Mouse (Mus musculus) limb, embryonic 13.5 days (tissue): ENCODE results near the gene 1700018B08Rik. TPM values are rescaled to one million over a fixed set of nuclear protein-coding genes. Genes with fewer than 3 reads are reported as not detected.

Source experiments
- ATAC-seq: fragments of 200-750 bp; cut with Nextera tagmentation; 2 replicates; pipeline ENCODE4 v1.8.0; 2017; ENCODE audit warnings: low read depth, moderate number of reproducible peaks, moderate TSS enrichment; ENCODE audit not compliant: low FRiP score
- H3K27ac ChIP-seq: fragments of 300-500 bp; sonication (generic); 2 replicates; pipeline ENCODE4 v1.5.1; 2015; ENCODE audit warnings: inconsistent platforms, mild to moderate bottlenecking, moderate library complexity
- H3K27me3 ChIP-seq: fragments of 300-500 bp; sonication (generic); 2 replicates; pipeline ENCODE4 v1.6.1; 2015; ENCODE audit warnings: mild to moderate bottlenecking, inconsistent platforms
- H3K36me3 ChIP-seq: fragments of 300-500 bp; sonication (generic); 2 replicates; pipeline ENCODE4 v1.6.1; 2015; ENCODE audit warnings: inconsistent platforms, mild to moderate bottlenecking, moderate library complexity
- H3K4me1 ChIP-seq: fragments of 300-500 bp; sonication (generic); 2 replicates; pipeline ENCODE4 v1.6.1; 2015; ENCODE audit warnings: inconsistent platforms
- H3K4me2 ChIP-seq: fragments of 300-500 bp; sonication (generic); replicated peaks from 2 replicates; pipeline ENCODE4 v1.6.1; 2015; ENCODE audit warnings: inconsistent platforms, mild to moderate bottlenecking, moderate library complexity
- H3K4me3 ChIP-seq: fragments of 300-500 bp; sonication (generic); 2 replicates; pipeline ENCODE4 v1.5.1; 2015; ENCODE audit warnings: moderate library complexity, mild to moderate bottlenecking, inconsistent platforms
- H3K9ac ChIP-seq: fragments of 300-500 bp; sonication (generic); 2 replicates; pipeline ENCODE4 v1.6.1; 2015; ENCODE audit warnings: mild to moderate bottlenecking, inconsistent platforms
- H3K9me3 ChIP-seq: fragments of 300-500 bp; sonication (generic); 2 replicates; pipeline ENCODE4 v1.6.1; 2016; ENCODE audit warnings: inconsistent platforms
- WGBS: fragments of 180-500 bp; shearing (Covaris S2); methylation state at CpG from one replicate; pipeline ENCODE4 v1.1.7; 2015; 5-methylcytosine and 5-hydroxymethylcytosine counted together
- polyA plus RNA-seq: library from polyadenylated mRNA; unstranded; fragments of >200 nt; fragmentation: Nextera tagmentation; extraction: Ambion mirVana; gene quantifications from 2 replicates; pipeline ENCODE4 v1.2.1, GENCODE M21; 2015

1700018B08Rik gene
- polyA plus RNA-seq = not detected in 2 replicates

DNA sequence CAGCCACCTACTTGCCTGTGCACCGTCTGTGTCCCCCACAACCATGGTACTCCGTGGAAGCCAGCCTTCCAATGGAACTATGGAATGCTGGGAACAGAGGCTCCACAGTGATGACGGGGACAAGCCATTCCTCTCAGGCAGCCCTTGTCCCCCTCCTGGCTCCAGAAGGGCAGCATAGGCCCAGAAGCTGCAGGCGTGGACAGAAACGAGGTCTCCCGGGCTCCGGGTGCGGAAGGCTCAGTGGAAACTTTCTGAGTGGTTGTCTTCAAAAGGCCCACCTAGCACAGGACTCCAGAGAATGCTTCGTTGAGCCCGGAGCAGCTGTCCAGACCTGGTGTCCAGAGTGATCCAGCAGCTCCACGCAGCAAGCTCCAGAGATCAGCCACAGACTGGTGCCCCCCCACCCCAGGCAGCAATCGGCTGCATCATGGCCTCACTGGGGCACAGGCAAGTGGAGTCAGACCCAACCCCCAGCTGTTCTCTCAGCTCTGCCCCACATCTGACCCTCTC lies at the start of gene 1700018B08Rik:
TSS of gene 1700018B08Rik (minus strand) at position 45 of the 510 bp plus-strand sequence.
- H3K9me3 ChIP-seq = peaks cover 7% of the 10 kb centered on the region; the same call in 1 of the 2 replicates
- 0 out of 2 replicates have a peak within 1 kb of the TSS, but pooled peaks have one; percentile 8 for H3K9ac ChIP-seq
- no peak for ATAC-seq
- peaks cover 13% of the 10 kb centered on the region for H3K27me3 ChIP-seq
- 81% methylated on average over 12 of the region's 12 CpGs for WGBS
- H3K4me2 ChIP-seq = no peak within 1 kb of the TSS
- no peak within 1 kb of the TSS for H3K4me3 ChIP-seq
- peaks cover 3% of the 10 kb centered on the region for H3K36me3 ChIP-seq
- no peaks in the 10 kb centered on the region for H3K4me1 ChIP-seq
- no peak within 1 kb of the TSS for H3K27ac ChIP-seq

GRCm38 (mm10) chr8:121593293-121593692 lies 49.2 kb upstream of the 1700018B08Rik start:
- Histone ChIP-seq H3K4me2 (no peak overlapping the region), H3K9me3 (peaks cover 5% of the 10 kb centered on the region; the same call in 1 of the 2 replicates), H3K4me3 (no peak overlapping the region), H3K4me1 (peaks cover 23% of the 10 kb centered on the region), H3K36me3 (peaks cover 45% of the 10 kb centered on the region), H3K9ac (no peak overlapping the region), H3K27ac (no peak overlapping the region), H3K27me3 (no peaks in the 10 kb centered on the region)
- WGBS = 87% methylated on average over 5 of the region's 5 CpGs
- no peak for ATAC-seq

- H3K9ac ChIP-seq = peak overlapping the region; percentile 93
- peak overlapping the region; percentile 94 for H3K4me3 ChIP-seq
- H3K27me3 ChIP-seq = no peaks in the 10 kb centered on the region
- peaks cover 5% of the 10 kb centered on the region; the same call in 1 of the 2 replicates for H3K9me3 ChIP-seq
- peak overlapping the region; percentile 93 for H3K4me2 ChIP-seq
- H3K4me1 ChIP-seq = peaks cover 23% of the 10 kb centered on the region
- peaks cover 31% of the 10 kb centered on the region for H3K36me3 ChIP-seq
- 15% methylated on average over 20 of the region's 20 CpGs for WGBS
- peak overlapping the region; percentile 39; the same call in 1 of the 2 replicates for H3K27ac ChIP-seq
- no peak for ATAC-seq
Observed at GRCm38 (mm10) chr8:121591178-121592066, 47.3 kb upstream of the 1700018B08Rik start.

DNA sequence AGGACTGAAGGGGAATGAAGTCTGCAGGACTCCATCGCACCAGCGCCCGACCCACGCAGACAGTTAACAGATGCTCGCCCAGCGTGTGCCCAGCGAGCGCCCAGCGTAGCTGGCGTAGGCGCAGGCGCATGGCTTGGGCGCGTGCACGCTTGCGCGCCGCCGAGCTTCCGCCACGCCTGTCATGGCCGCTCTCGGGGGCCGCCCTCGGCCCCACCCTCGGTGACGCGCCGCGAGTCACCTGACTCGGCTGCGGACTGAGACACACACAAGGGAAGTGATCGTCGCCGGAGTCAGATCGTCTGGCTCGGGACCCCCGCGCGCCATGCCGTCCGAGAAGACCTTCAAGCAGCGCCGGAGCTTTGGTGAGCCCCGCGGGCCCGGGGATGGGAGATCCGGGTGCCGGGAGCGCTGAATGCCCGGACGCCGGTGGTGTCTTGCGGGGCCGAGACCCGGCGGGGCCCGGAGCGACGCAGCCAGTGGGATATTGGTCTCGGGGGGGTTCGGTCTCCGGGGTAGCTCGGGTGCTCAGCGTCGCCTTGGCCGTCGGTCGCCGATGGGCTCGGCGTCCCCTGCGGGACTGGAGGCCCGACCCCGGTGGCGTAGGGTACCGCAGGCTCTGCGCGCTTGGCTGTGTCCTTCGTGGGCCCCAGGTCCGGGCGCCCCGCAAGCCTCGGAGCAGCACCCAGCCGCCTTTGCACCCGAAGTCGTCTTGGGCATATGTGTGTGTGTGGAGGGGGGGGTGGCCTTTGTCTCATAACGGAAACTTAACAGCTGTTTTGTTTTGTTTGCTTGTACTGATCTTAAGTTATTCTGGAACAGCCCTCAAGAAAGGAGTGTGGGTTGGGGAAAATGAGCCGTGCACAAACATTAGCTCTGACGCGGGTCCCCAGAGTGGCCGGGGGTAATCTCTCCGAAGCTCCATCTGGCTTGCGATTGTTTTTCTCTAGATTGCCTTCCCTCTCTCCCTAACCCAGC lies 46.4 kb upstream of the 1700018B08Rik start, which contains the start of gene Map1lc3b:
TSS of gene Map1lc3b (plus strand) at position 159 of the 975 bp plus-strand sequence.
- WGBS = under 1% methylated on average over 93 of the region's 94 CpGs
- H3K9me3 ChIP-seq = peaks cover 5% of the 10 kb centered on the region; the same call in 1 of the 2 replicates
- peak within 1 kb of the TSS; percentile 93 for H3K9ac ChIP-seq
- no peaks in the 10 kb centered on the region for H3K27me3 ChIP-seq
- peaks cover 23% of the 10 kb centered on the region for H3K4me1 ChIP-seq
- ATAC-seq = peak; percentile 88
- H3K4me3 ChIP-seq = peak within 1 kb of the TSS; percentile 94
- H3K27ac ChIP-seq = peak within 1 kb of the TSS; percentile 39; the same call in 1 of the 2 replicates
- H3K4me2 ChIP-seq = peak within 1 kb of the TSS; percentile 93
- peaks cover 22% of the 10 kb centered on the region for H3K36me3 ChIP-seq

DNA sequence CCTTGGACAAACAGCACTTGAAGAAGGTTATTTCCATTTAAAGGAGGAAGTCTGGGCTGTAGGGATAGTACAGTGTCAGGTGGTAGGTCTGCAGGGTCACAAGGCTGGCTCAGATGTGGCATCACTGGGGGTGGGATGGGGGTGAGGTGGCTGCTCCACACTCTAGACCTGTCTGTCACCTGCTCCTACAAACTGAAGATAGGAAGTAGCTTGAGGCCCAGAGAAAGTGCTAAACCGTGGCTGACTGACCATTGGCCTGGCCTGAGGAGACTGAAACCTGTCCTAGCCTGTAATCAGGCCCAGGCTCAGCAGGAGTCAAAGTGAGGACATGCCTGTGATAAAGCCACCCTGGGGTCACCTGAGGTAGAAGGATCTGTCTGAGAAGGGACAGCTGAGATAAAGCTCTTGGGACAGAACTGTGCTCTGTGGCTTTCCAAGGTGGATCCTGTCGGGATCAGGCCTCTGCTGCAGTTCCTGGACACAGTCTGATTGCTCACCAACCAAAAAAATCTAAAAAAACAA lies 45.1 kb upstream of the 1700018B08Rik start:
- Histone ChIP-seq H3K9ac (no peak overlapping the region), H3K4me2 (no peak overlapping the region)

DNA sequence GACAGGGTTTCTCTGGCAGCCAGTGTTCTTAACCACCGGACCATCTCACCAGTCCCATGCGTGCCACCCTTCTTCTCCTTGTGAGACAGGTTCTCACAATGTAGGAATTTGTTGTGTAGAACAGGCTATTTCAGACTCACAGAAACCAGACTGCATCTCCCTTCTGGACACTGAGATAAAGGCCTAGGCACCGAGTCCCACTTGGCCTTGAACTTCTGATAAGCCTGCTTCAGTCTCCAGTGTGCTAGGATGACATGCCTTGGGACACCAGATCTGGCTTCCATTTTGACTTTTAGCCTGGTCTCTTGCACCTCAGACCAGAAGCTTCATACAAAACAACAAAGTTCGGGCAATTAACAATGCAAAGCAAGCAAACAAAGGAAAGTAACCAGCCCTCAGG lies 44.6 kb upstream of the 1700018B08Rik start:
- H3K4me2 ChIP-seq = no peak overlapping the region
- peaks cover 6% of the 10 kb centered on the region for H3K36me3 ChIP-seq
- no peak for ATAC-seq
- no peaks in the 10 kb centered on the region for H3K9me3 ChIP-seq
- no peak overlapping the region for H3K4me3 ChIP-seq
- H3K27me3 ChIP-seq = no peaks in the 10 kb centered on the region
- peaks cover 27% of the 10 kb centered on the region for H3K4me1 ChIP-seq
- H3K9ac ChIP-seq = no peak overlapping the region
- H3K27ac ChIP-seq = no peak overlapping the region
- 86% methylated on average over 4 of the region's 4 CpGs for WGBS

More for the DNA sequence above, 45.1 kb upstream of the 1700018B08Rik start:
- H3K27ac ChIP-seq = no peak overlapping the region
- ATAC-seq = no peak
- no peaks in the 10 kb centered on the region for H3K9me3 ChIP-seq
- H3K27me3 ChIP-seq = no peaks in the 10 kb centered on the region
- H3K36me3 ChIP-seq = peaks cover 11% of the 10 kb centered on the region
- H3K4me3 ChIP-seq = 0 out of 2 replicates have a peak overlapping the region, but pooled peaks have one; percentile 94
- H3K4me1 ChIP-seq = peaks cover 27% of the 10 kb centered on the region
- WGBS = 45% methylated on average over 2 of the region's 2 CpGs

DNA sequence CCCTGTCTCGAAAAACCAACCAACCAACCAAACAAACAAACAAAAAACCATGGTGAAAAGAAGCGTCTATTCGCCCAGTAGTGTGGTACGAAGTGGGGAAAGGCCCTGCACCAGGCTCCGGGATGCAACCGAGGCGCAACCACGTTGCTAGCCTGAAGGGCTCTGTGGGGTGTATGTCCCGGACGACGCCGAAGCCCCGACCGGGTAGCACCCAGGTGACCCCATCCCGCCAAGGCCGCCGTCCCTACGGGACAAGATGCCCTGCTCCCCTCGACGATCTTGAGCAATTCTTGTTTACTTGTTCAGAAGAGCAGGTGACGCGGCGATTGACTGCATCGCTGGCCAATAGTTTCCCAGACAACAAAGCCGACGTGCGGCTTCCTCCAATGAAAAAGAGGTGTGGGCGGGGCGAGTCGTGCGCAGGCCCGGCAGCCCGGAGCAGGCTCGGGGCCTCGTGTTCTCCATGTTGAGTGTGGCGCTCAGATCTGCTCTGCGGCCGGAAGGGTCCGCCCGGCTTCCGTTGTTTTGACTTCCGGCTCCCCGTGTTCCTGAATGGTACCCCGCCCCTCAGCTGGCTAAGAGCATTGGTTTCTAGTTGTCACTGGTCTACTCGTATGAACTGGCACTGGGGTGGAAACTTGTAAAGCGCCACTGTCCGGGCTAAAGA lies 41.2 kb upstream of the 1700018B08Rik start:
- peak overlapping the region; percentile 67 for H3K9ac ChIP-seq
- ATAC-seq = peak; percentile 96
- no peaks in the 10 kb centered on the region for H3K36me3 ChIP-seq
- 0 out of 2 replicates have a peak, but pooled peaks cover under 1% of the 10 kb centered on the region for H3K27me3 ChIP-seq
- H3K9me3 ChIP-seq = no peaks in the 10 kb centered on the region
- H3K4me1 ChIP-seq = peaks cover 9% of the 10 kb centered on the region
- 2% methylated on average over 47 of the region's 47 CpGs for WGBS
- H3K4me3 ChIP-seq = peak overlapping the region; percentile 68
- peak overlapping the region; percentile 72 for H3K4me2 ChIP-seq
- H3K27ac ChIP-seq = no peak overlapping the region

DNA sequence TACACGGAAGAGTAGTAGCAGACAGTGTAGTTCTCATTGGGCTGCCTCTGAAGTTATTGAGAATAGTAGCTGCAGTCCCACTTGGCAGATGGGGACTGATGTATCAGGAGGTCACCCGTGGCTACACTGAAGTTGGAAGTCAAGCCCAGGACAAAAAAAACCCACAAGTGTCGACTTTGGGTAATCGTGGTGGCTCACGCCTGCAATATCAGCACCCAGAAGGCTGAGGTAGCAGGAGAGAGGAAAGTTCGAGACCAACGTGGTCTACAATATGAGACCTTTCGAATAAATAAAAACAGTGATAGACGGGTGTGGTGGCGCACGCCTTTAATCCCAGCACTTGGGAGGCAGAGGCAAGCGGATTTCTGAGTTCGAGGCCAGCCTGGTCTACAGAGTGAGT lies 40.6 kb upstream of the 1700018B08Rik start:
- Histone ChIP-seq H3K36me3 (no peaks in the 10 kb centered on the region), H3K4me1 (peaks cover 7% of the 10 kb centered on the region), H3K27ac (no peak overlapping the region), H3K27me3 (peaks cover 5% of the 10 kb centered on the region; the same call in 1 of the 2 replicates), H3K9me3 (no peaks in the 10 kb centered on the region), H3K4me3 (peak overlapping the region; percentile 68), H3K4me2 (peak overlapping the region; percentile 72), H3K9ac (0 out of 2 replicates have a peak overlapping the region, but pooled peaks have one; percentile 19)
- 39% methylated on average over 13 of the region's 13 CpGs for WGBS
- ATAC-seq = no peak

GRCm38 (mm10) chr8:121583653-121584052 lies 39.5 kb upstream of the 1700018B08Rik start:
- H3K9me3 ChIP-seq = no peaks in the 10 kb centered on the region
- H3K4me2 ChIP-seq = no peak overlapping the region
- no peaks in the 10 kb centered on the region for H3K36me3 ChIP-seq
- 49% methylated on average over 8 of the region's 8 CpGs for WGBS
- no peak overlapping the region for H3K27ac ChIP-seq
- no peak overlapping the region for H3K4me3 ChIP-seq
- ATAC-seq = no peak
- no peak overlapping the region for H3K9ac ChIP-seq
- H3K27me3 ChIP-seq = peaks cover 5% of the 10 kb centered on the region; the same call in 1 of the 2 replicates
- peaks cover 7% of the 10 kb centered on the region for H3K4me1 ChIP-seq

- peaks cover 33% of the 10 kb centered on the region for H3K4me1 ChIP-seq
- no peak overlapping the region for H3K27ac ChIP-seq
- H3K27me3 ChIP-seq = peaks cover 5% of the 10 kb centered on the region; the same call in 1 of the 2 replicates
- H3K4me3 ChIP-seq = no peak overlapping the region
- no peaks in the 10 kb centered on the region for H3K9me3 ChIP-seq
- no peaks in the 10 kb centered on the region for H3K36me3 ChIP-seq
- 17% methylated on average over 9 of the region's 9 CpGs for WGBS
- ATAC-seq = no peak
- H3K4me2 ChIP-seq = no peak overlapping the region
- H3K9ac ChIP-seq = no peak overlapping the region
Observed at GRCm38 (mm10) chr8:121580465-121580864, 36.3 kb upstream of the 1700018B08Rik start.
